14 mouse cellular contexts compared by ENCODE assay signal in genomic region chr9:22468899-22469259, GRCm38 (mm10). TPM values are rescaled to one million over a fixed set of nuclear protein-coding genes. Genes with fewer than 3 reads are reported as not detected.
DNase-seq lines count a peak whose midpoint lies in the region; ATAC-seq and TF ChIP-seq lines count a peak whose summit lies in the region.
"Had no signal": no experiment of that assay in that cellular context is flagged by ENCODE, and none has a peak within 500 bp of the region (broad histone marks: within the 10 kb centered on the region; RNA-seq: fewer than 3 reads in every experiment).

No protein-coding gene starts in this region.

- TF ChIP-seq POLR2A in myocyte (IDR thresholded peaks at IDR 0.05; ENCODE audit: insufficient read length, low read depth) = no peak

- no peak for ATAC-seq in intestine, embryonic 14.5 days (replicated peaks; ENCODE audit: low FRiP score, low TSS enrichment, low read depth)
- no peak for ATAC-seq in intestine, embryonic 15.5 days
- no peak for ATAC-seq in midbrain, embryonic 15.5 days (replicated peaks)
- no peak for ATAC-seq in midbrain, embryonic 16.5 days

- H3ac ChIP-seq in myocyte (ENCODE audit: control insufficient read depth, insufficient read length) = no peak overlapping the region

- H3K27me3 ChIP-seq in intestine, embryonic 14.5 days (replicated peaks; ENCODE audit: control insufficient read depth, insufficient read depth, low read length) = no peaks in the 10 kb centered on the region
- H3K27me3 ChIP-seq in intestine, embryonic 15.5 days (replicated peaks) = no peaks in the 10 kb centered on the region
- no peaks in the 10 kb centered on the region for H3K27me3 ChIP-seq in midbrain, embryonic 15.5 days (replicated peaks)
- no peaks in the 10 kb centered on the region for H3K27me3 ChIP-seq in midbrain, embryonic 16.5 days (ENCODE audit: control insufficient read depth, insufficient read depth, low read depth, low read length)
- H3K27me3 ChIP-seq in myocyte (ENCODE audit: control insufficient read depth, insufficient read depth, insufficient read length) = no peaks in the 10 kb centered on the region
- H3K27me3 ChIP-seq: limb, embryonic 13.5 days had no signal

- H3K9me3 ChIP-seq in intestine, embryonic 14.5 days (ENCODE audit: control insufficient read depth, low read length) = no peaks in the 10 kb centered on the region
- no peaks in the 10 kb centered on the region for H3K9me3 ChIP-seq in intestine, embryonic 15.5 days
- H3K9me3 ChIP-seq in midbrain, embryonic 15.5 days = no peaks in the 10 kb centered on the region
- H3K9me3 ChIP-seq in midbrain, embryonic 16.5 days (replicated peaks; ENCODE audit: control insufficient read depth, low read length, poor library complexity, severe bottlenecking) = no peaks in the 10 kb centered on the region
- H3K9me3 ChIP-seq: G1E; limb, embryonic 13.5 days had no signal

- H3K27ac ChIP-seq in intestine, embryonic 14.5 days (ENCODE audit: low read depth) = no peak overlapping the region
- no peak overlapping the region for H3K27ac ChIP-seq in intestine, embryonic 15.5 days
- H3K27ac ChIP-seq in midbrain, embryonic 15.5 days = no peak overlapping the region
- H3K27ac ChIP-seq in midbrain, embryonic 16.5 days (ENCODE audit: low read length) = no peak overlapping the region

- peaks cover 8% of the 10 kb centered on the region; the same call in 1 of the 2 replicates for H3K36me3 ChIP-seq in intestine, embryonic 14.5 days (ENCODE audit: control insufficient read depth, insufficient read depth, low read length)
- H3K36me3 ChIP-seq in intestine, embryonic 15.5 days = no peaks in the 10 kb centered on the region
- no peaks in the 10 kb centered on the region for H3K36me3 ChIP-seq in midbrain, embryonic 15.5 days (replicated peaks)
- H3K36me3 ChIP-seq in midbrain, embryonic 16.5 days (ENCODE audit: control insufficient read depth, insufficient read depth, low read length) = peaks cover 3% of the 10 kb centered on the region; the same call in 1 of the 2 replicates
- H3K36me3 ChIP-seq in myocyte (ENCODE audit: control insufficient read depth, insufficient read depth) = no peaks in the 10 kb centered on the region

- H3K4me2 ChIP-seq in intestine, embryonic 14.5 days (ENCODE audit: low read length) = peak overlapping the region; percentile 58; the same call in 1 of the 2 replicates
- H3K4me2 ChIP-seq in intestine, embryonic 15.5 days (replicated peaks) = no peak overlapping the region
- peak overlapping the region; percentile 63 for H3K4me2 ChIP-seq in midbrain, embryonic 15.5 days
- no peak overlapping the region; the same call in 1 of the 2 replicates for H3K4me2 ChIP-seq in midbrain, embryonic 16.5 days (ENCODE audit: low read length)
- peak overlapping the region; percentile 72 for H3K4me2 ChIP-seq in myocyte (ENCODE audit: low read depth)

- H3K4me1 ChIP-seq in intestine, embryonic 14.5 days (replicated peaks; ENCODE audit: control insufficient read depth, insufficient read depth, low read length) = no peaks in the 10 kb centered on the region; the same call in none of the 2 replicates
- no peaks in the 10 kb centered on the region for H3K4me1 ChIP-seq in intestine, embryonic 15.5 days (replicated peaks)
- peaks cover 7% of the 10 kb centered on the region for H3K4me1 ChIP-seq in midbrain, embryonic 15.5 days
- peaks cover 3% of the 10 kb centered on the region; the same call in 1 of the 2 replicates for H3K4me1 ChIP-seq in midbrain, embryonic 16.5 days (ENCODE audit: control insufficient read depth, insufficient read depth, low read length)

- no peak overlapping the region for H3K4me3 ChIP-seq in intestine, embryonic 14.5 days (ENCODE audit: low read depth, low read length)
- H3K4me3 ChIP-seq in intestine, embryonic 15.5 days (replicated peaks) = no peak overlapping the region
- no peak overlapping the region; the same call in 1 of the 2 replicates for H3K4me3 ChIP-seq in midbrain, embryonic 15.5 days
- H3K4me3 ChIP-seq in midbrain, embryonic 16.5 days (ENCODE audit: low read depth, low read length) = no peak overlapping the region; the same call in 1 of the 2 replicates
- peak overlapping the region; percentile 39 for H3K4me3 ChIP-seq in myocyte

- peaks cover 13% of the 10 kb centered on the region for H3K79me2 ChIP-seq in myocyte (ENCODE audit: control insufficient read depth, insufficient read depth)

- WGBS in intestine, embryonic 14.5 days = 79% methylated on average over 8 of the region's 8 CpGs
- 78% methylated on average over 8 of the region's 8 CpGs for WGBS in intestine, embryonic 15.5 days
- WGBS in midbrain, embryonic 15.5 days = 80% methylated on average over 8 of the region's 8 CpGs
- WGBS in midbrain, embryonic 16.5 days = 77% methylated on average over 8 of the region's 8 CpGs

- DNase-seq in intestine, embryonic 14.5 days (ENCODE audit: low spot score) = no peak
- peak; percentile 66 for DNase-seq in MEL-GATA-1-ER (ENCODE audit: extremely low read depth, low read depth)
- DNase-seq in frontal cortex, adult 2 months (ENCODE audit: extremely low spot score in 1 of 2, low spot score in 1 of 2) = no peak
- DNase-seq: cerebellum, adult 11 months had no signal

- H3K9ac ChIP-seq in intestine, embryonic 14.5 days (ENCODE audit: low read length) = no peak overlapping the region
- no peak overlapping the region for H3K9ac ChIP-seq in intestine, embryonic 15.5 days
- no peak overlapping the region for H3K9ac ChIP-seq in midbrain, embryonic 15.5 days
- no peak overlapping the region for H3K9ac ChIP-seq in midbrain, embryonic 16.5 days (ENCODE audit: low read depth, low read length)

TF ChIP-seq in myocyte, 11 proteins besides CTCF, POLR2A, EP300 and RAD21:
- TF ChIP-seq CEBPB (IDR thresholded peaks at IDR 0.05; ENCODE audit: insufficient read depth, poor library complexity, severe bottlenecking) (no peak), REST (IDR thresholded peaks at IDR 0.05; ENCODE audit: insufficient read depth, insufficient read length) (no peak), MAX (IDR thresholded peaks at IDR 0.05; ENCODE audit: low read depth) (no peak), USF1 (IDR thresholded peaks at IDR 0.05; ENCODE audit: low read depth) (no peak), MYOD1 (IDR thresholded peaks at IDR 0.05; ENCODE audit: control insufficient read depth in 1 of 3, insufficient read length in 2 of 3, low read depth in 2 of 3) (no peak), E2F4 (IDR thresholded peaks at IDR 0.05; ENCODE audit: insufficient read depth) (no peak), POLR2AphosphoS2 (IDR thresholded peaks at IDR 0.05; ENCODE audit: insufficient read length, low read depth) (no peak), TCF12 (IDR thresholded peaks at IDR 0.05; ENCODE audit: insufficient read depth, poor library complexity, severe bottlenecking) (no peak), MYOG (IDR thresholded peaks at IDR 0.05; ENCODE audit: control insufficient read depth in 1 of 3, insufficient read depth in 1 of 3, insufficient read length in 2 of 3, low read depth in 2 of 3) (no peak), TCF3 (IDR thresholded peaks at IDR 0.05; ENCODE audit: insufficient read length, low read depth) (no peak), SRF (IDR thresholded peaks at IDR 0.05; ENCODE audit: control insufficient read depth, insufficient read length, low read depth) (no peak)

RNA-seq across cellular contexts. Expression of gene Rp9, which starts 0.7 kb away (rescaled TPM):
- 82.2 and 84.3 TPM in 2 replicates for polyA plus RNA-seq in intestine, embryonic 14.5 days (2014; fragmentation: Nextera tagmentation; extraction: Ambion mirVana)
- 70.1 and 73.2 TPM in 2 replicates for polyA plus RNA-seq in intestine, embryonic 15.5 days (2015; fragmentation: Nextera tagmentation; extraction: Ambion mirVana)
- polyA plus RNA-seq in midbrain, embryonic 15.5 days (2015; fragmentation: Nextera tagmentation; extraction: Ambion mirVana) = 70.9 TPM in 2 replicates
- 66.0 and 66.1 TPM in 2 replicates for polyA plus RNA-seq in midbrain, embryonic 16.5 days (2015; fragmentation: Nextera tagmentation; extraction: Ambion mirVana)
- 52.0 TPM for polyA plus RNA-seq in myocyte (2012; fragmentation: generic; extraction: Trizol)
- polyA plus RNA-seq in frontal cortex, adult 2 months (2012; rRNA removed) = 57.3 and 73.6 TPM in 2 replicates

RNA-seq across cellular contexts. Expression of gene Bbs9, which starts 6.6 kb away (rescaled TPM):
- 14.2 and 18.6 TPM in 2 replicates for polyA plus RNA-seq in intestine, embryonic 14.5 days (2014; fragmentation: Nextera tagmentation; extraction: Ambion mirVana)
- 11.8 and 13.1 TPM in 2 replicates for polyA plus RNA-seq in intestine, embryonic 15.5 days (2015; fragmentation: Nextera tagmentation; extraction: Ambion mirVana)
- 24.9 and 25.0 TPM in 2 replicates for polyA plus RNA-seq in midbrain, embryonic 15.5 days (2015; fragmentation: Nextera tagmentation; extraction: Ambion mirVana)
- 29.3 and 35.3 TPM in 2 replicates for polyA plus RNA-seq in midbrain, embryonic 16.5 days (2015; fragmentation: Nextera tagmentation; extraction: Ambion mirVana)
- polyA plus RNA-seq in myocyte (2012; fragmentation: generic; extraction: Trizol) = 3.6 TPM
- polyA plus RNA-seq in frontal cortex, adult 2 months (2012; rRNA removed) = 14.0 and 14.3 TPM in 2 replicates

RNA-seq across cellular contexts. Expression of gene Gm17545, which starts 14.8 kb away (rescaled TPM):
- not detected in 2 replicates for polyA plus RNA-seq in intestine, embryonic 14.5 days (2014; fragmentation: Nextera tagmentation; extraction: Ambion mirVana)
- not detected in 2 replicates for polyA plus RNA-seq in intestine, embryonic 15.5 days (2015; fragmentation: Nextera tagmentation; extraction: Ambion mirVana)
- not detected in 2 replicates for polyA plus RNA-seq in midbrain, embryonic 15.5 days (2015; fragmentation: Nextera tagmentation; extraction: Ambion mirVana)
- polyA plus RNA-seq in midbrain, embryonic 16.5 days (2015; fragmentation: Nextera tagmentation; extraction: Ambion mirVana) = not detected in 2 replicates
- polyA plus RNA-seq in myocyte (2012; fragmentation: generic; extraction: Trizol) = not detected
- not detected in 2 replicates for polyA plus RNA-seq in frontal cortex, adult 2 months (2012; rRNA removed)
- polyA plus RNA-seq: cortical plate, adult 2 months; forebrain, embryonic 11.5 days; G1E; heart, embryonic 11.5 days; hindbrain, embryonic 11.5 days; limb, embryonic 13.5 days had no signal

RNA-seq across cellular contexts. Expression of gene 9530077C05Rik, which starts 57.6 kb away (rescaled TPM):
- polyA plus RNA-seq in intestine, embryonic 14.5 days (2014; fragmentation: Nextera tagmentation; extraction: Ambion mirVana) = 5.3 and 5.9 TPM in 2 replicates
- 2.9 and 4.4 TPM in 2 replicates for polyA plus RNA-seq in intestine, embryonic 15.5 days (2015; fragmentation: Nextera tagmentation; extraction: Ambion mirVana)
- 15.9 and 16.6 TPM in 2 replicates for polyA plus RNA-seq in midbrain, embryonic 15.5 days (2015; fragmentation: Nextera tagmentation; extraction: Ambion mirVana)
- polyA plus RNA-seq in midbrain, embryonic 16.5 days (2015; fragmentation: Nextera tagmentation; extraction: Ambion mirVana) = 17.3 and 19.7 TPM in 2 replicates
- 0.46 TPM for polyA plus RNA-seq in myocyte (2012; fragmentation: generic; extraction: Trizol)
- 8.8 TPM in 2 replicates for polyA plus RNA-seq in frontal cortex, adult 2 months (2012; rRNA removed)

Comparison
In these comparisons a context has a peak if more than half of its experiments do, and no peak if none do; other contexts are left out.
1. H3K4me2 ChIP-seq: peak in intestine, embryonic 14.5 days (single experiment), midbrain, embryonic 15.5 days (single experiment) and myocyte (single experiment); none in intestine, embryonic 15.5 days (single experiment) and midbrain, embryonic 16.5 days (single experiment).